Mouse (Mus musculus): ENCODE results near the gene Prrc2a. TPM values are rescaled to one million over a fixed set of nuclear protein-coding genes. Genes with fewer than 3 reads are reported as not detected.

Gene Prrc2a
- polyA plus RNA-seq, 1 experiment from 2014 or later, result 281 TPM

GRCm38 (mm10) chr17:35102299-35102698, 62.4 kb downstream of the Prrc2a start:
- H3K4me2 ChIP-seq (ENCODE audit: low read depth, low read length, severe bottlenecking), result no peak overlapping the region
- H3K27me3 ChIP-seq (ENCODE audit: control insufficient read depth, insufficient read depth, low read length), result no peaks in the 10 kb centered on the region
- DNase-seq (ENCODE audit: low spot score), result no peak
- no peak for ATAC-seq (replicated peaks; ENCODE audit: low FRiP score)
- no peaks in the 10 kb centered on the region for H3K4me1 ChIP-seq (replicated peaks; ENCODE audit: control insufficient read depth, insufficient read depth, low read length)
- no peak overlapping the region for H3K9ac ChIP-seq (ENCODE audit: low read length)
- H3K27ac ChIP-seq (ENCODE audit: low read depth, low read length), result no peak overlapping the region
- peaks cover 7% of the 10 kb centered on the region for H3K36me3 ChIP-seq (ENCODE audit: control insufficient read depth, insufficient read depth, low read length)
- no peak overlapping the region for H3K4me3 ChIP-seq (ENCODE audit: low read depth, low read length)
- WGBS, result 76% methylated on average over 8 of the region's 8 CpGs
- H3K9me3 ChIP-seq (ENCODE audit: control insufficient read depth, low read length), result no peaks in the 10 kb centered on the region

GRCm38 (mm10) chr17:35101161-35101560, 63.5 kb downstream of the Prrc2a start:
- no peaks in the 10 kb centered on the region for H3K4me1 ChIP-seq (replicated peaks; ENCODE audit: control insufficient read depth, insufficient read depth, low read length)
- H3K36me3 ChIP-seq (ENCODE audit: control insufficient read depth, insufficient read depth, low read length), result peaks cover 7% of the 10 kb centered on the region
- no peak for DNase-seq (ENCODE audit: low spot score)
- no peak overlapping the region for H3K9ac ChIP-seq (ENCODE audit: low read length)
- no peak overlapping the region for H3K4me3 ChIP-seq (ENCODE audit: low read depth, low read length)
- no peaks in the 10 kb centered on the region for H3K27me3 ChIP-seq (ENCODE audit: control insufficient read depth, insufficient read depth, low read length)
- H3K4me2 ChIP-seq (ENCODE audit: low read depth, low read length, severe bottlenecking), result no peak overlapping the region
- no peaks in the 10 kb centered on the region for H3K9me3 ChIP-seq (ENCODE audit: control insufficient read depth, low read length)
- WGBS, result 91% methylated on average over 11 of the region's 11 CpGs
- ATAC-seq (replicated peaks; ENCODE audit: low FRiP score), result no peak
- no peak overlapping the region for H3K27ac ChIP-seq (ENCODE audit: low read depth, low read length)

- H3K4me2 ChIP-seq (ENCODE audit: low read depth, low read length, severe bottlenecking), result no peak overlapping the region
- ATAC-seq (replicated peaks; ENCODE audit: low FRiP score) (no peak), DNase-seq (ENCODE audit: low spot score) (no peak)
- H3K9me3 ChIP-seq (ENCODE audit: control insufficient read depth, low read length), result no peaks in the 10 kb centered on the region
- no peak overlapping the region for H3K4me3 ChIP-seq (ENCODE audit: low read depth, low read length)
- H3K27ac ChIP-seq (ENCODE audit: low read depth, low read length), result no peak overlapping the region
- WGBS, result 78% methylated on average over 10 of the region's 10 CpGs
- peaks cover 7% of the 10 kb centered on the region for H3K36me3 ChIP-seq (ENCODE audit: control insufficient read depth, insufficient read depth, low read length)
- H3K4me1 ChIP-seq (replicated peaks; ENCODE audit: control insufficient read depth, insufficient read depth, low read length), result no peaks in the 10 kb centered on the region
- H3K27me3 ChIP-seq (ENCODE audit: control insufficient read depth, insufficient read depth, low read length), result no peaks in the 10 kb centered on the region
- H3K9ac ChIP-seq (ENCODE audit: low read length), result no peak overlapping the region
These were observed 64.4 kb downstream of the Prrc2a start for GRCm38 (mm10) chr17:35100196-35100765.

Small RNAs within 50 kb of the gene (microRNA-seq; reads per million reads assigned to microRNA genes)
- gene Mir6973a (ENCODE audit: insufficient number of aligned reads) (not detected), gene Mir6974 (ENCODE audit: insufficient number of aligned reads) (not detected)

Other genes with a start within 250 kb of the Prrc2a start
- gene Neu1, start 233.6 kb downstream of the Prrc2a start, polyA plus RNA-seq (2014; fragmentation: Nextera tagmentation; extraction: Ambion mirVana), result 12.8 and 13.4 TPM in 2 replicates
- gene Hspa1b, start 205.7 kb downstream of the Prrc2a start, polyA plus RNA-seq (2014; fragmentation: Nextera tagmentation; extraction: Ambion mirVana), result 0.24 TPM in 1 of 2 replicates, not detected in the other
- not detected in 2 replicates for gene Gm20481, start 195.0 kb downstream of the Prrc2a start, polyA plus RNA-seq (2014; fragmentation: Nextera tagmentation; extraction: Ambion mirVana)
- gene Hspa1a, start 192.7 kb downstream of the Prrc2a start, polyA plus RNA-seq (2014; fragmentation: Nextera tagmentation; extraction: Ambion mirVana), result 1.6 TPM in 2 replicates
- gene Hspa1l, start 192.2 kb downstream of the Prrc2a start, polyA plus RNA-seq (2014; fragmentation: Nextera tagmentation; extraction: Ambion mirVana), result 1.7 and 1.8 TPM in 2 replicates
- gene Lsm2, start 183.0 kb downstream of the Prrc2a start, polyA plus RNA-seq (2014; fragmentation: Nextera tagmentation; extraction: Ambion mirVana), result 288 and 292 TPM in 2 replicates
- gene Vars, start 163.9 kb downstream of the Prrc2a start, polyA plus RNA-seq (2014; fragmentation: Nextera tagmentation; extraction: Ambion mirVana), result 169 and 174 TPM in 2 replicates
- gene Vwa7, start 148.3 kb downstream of the Prrc2a start, polyA plus RNA-seq (2014; fragmentation: Nextera tagmentation; extraction: Ambion mirVana), result 0.15 and 0.27 TPM in 2 replicates
- gene Sapcd1, start 136.9 kb downstream of the Prrc2a start, polyA plus RNA-seq (2014; fragmentation: Nextera tagmentation; extraction: Ambion mirVana), result 4.0 and 4.1 TPM in 2 replicates
- gene Msh5, start 118.2 kb downstream of the Prrc2a start, polyA plus RNA-seq (2014; fragmentation: Nextera tagmentation; extraction: Ambion mirVana), result 5.8 and 7.9 TPM in 2 replicates
- 67.7 and 74.5 TPM in 2 replicates for gene Clic1, start 114.9 kb downstream of the Prrc2a start, polyA plus RNA-seq (2014; fragmentation: Nextera tagmentation; extraction: Ambion mirVana)
- gene Ddah2, start 105.9 kb downstream of the Prrc2a start, polyA plus RNA-seq (2014; fragmentation: Nextera tagmentation; extraction: Ambion mirVana), result 489 and 543 TPM in 2 replicates
- gene Ly6g6c, start 99.5 kb downstream of the Prrc2a start, polyA plus RNA-seq (2014; fragmentation: Nextera tagmentation; extraction: Ambion mirVana), result 0.20 TPM in 1 of 2 replicates, not detected in the other
- 1.3 and 1.6 TPM in 2 replicates for gene Mpig6b, start 98.7 kb downstream of the Prrc2a start, polyA plus RNA-seq (2014; fragmentation: Nextera tagmentation; extraction: Ambion mirVana)
- 0.39 and 0.57 TPM in 2 replicates for gene Ly6g6e, start 88.0 kb downstream of the Prrc2a start, polyA plus RNA-seq (2014; fragmentation: Nextera tagmentation; extraction: Ambion mirVana)
- gene Ly6g6d, start 86.8 kb downstream of the Prrc2a start, polyA plus RNA-seq (2014; fragmentation: Nextera tagmentation; extraction: Ambion mirVana), result 1.7 and 1.8 TPM in 2 replicates
- 0.72 and 0.88 TPM in 2 replicates for gene Ly6g6f, start 79.3 kb downstream of the Prrc2a start, polyA plus RNA-seq (2014; fragmentation: Nextera tagmentation; extraction: Ambion mirVana)
- 52.6 and 53.8 TPM in 2 replicates for gene Abhd16a, start 75.6 kb downstream of the Prrc2a start, polyA plus RNA-seq (2014; fragmentation: Nextera tagmentation; extraction: Ambion mirVana)
- gene Ly6g5c, start 56.6 kb downstream of the Prrc2a start, polyA plus RNA-seq (2014; fragmentation: Nextera tagmentation; extraction: Ambion mirVana), result not detected in 2 replicates
- gene Ly6g5b, start 49.5 kb downstream of the Prrc2a start, polyA plus RNA-seq (2014; fragmentation: Nextera tagmentation; extraction: Ambion mirVana), result 1.4 and 1.9 TPM in 2 replicates
- gene Gpank1, start 43.4 kb downstream of the Prrc2a start, polyA plus RNA-seq (2014; fragmentation: Nextera tagmentation; extraction: Ambion mirVana), result 29.5 and 33.7 TPM in 2 replicates
- 296 and 297 TPM in 2 replicates for gene Csnk2b, start 42.8 kb downstream of the Prrc2a start, polyA plus RNA-seq (2014; fragmentation: Nextera tagmentation; extraction: Ambion mirVana)
- 8.6 and 8.7 TPM in 2 replicates for gene D17H6S53E, start 38.5 kb downstream of the Prrc2a start, polyA plus RNA-seq (2014; fragmentation: Nextera tagmentation; extraction: Ambion mirVana)
- 0.64 and 0.88 TPM in 2 replicates for gene Apom, start 32.8 kb downstream of the Prrc2a start, polyA plus RNA-seq (2014; fragmentation: Nextera tagmentation; extraction: Ambion mirVana)
- 96.6 and 100 TPM in 2 replicates for gene Bag6, start 29.7 kb downstream of the Prrc2a start, polyA plus RNA-seq (2014; fragmentation: Nextera tagmentation; extraction: Ambion mirVana)
- gene Aif1, start 11.2 kb upstream of the Prrc2a start, polyA plus RNA-seq (2014; fragmentation: Nextera tagmentation; extraction: Ambion mirVana), result 2.9 and 3.5 TPM in 2 replicates
- 3.8 and 4.7 TPM in 2 replicates for gene Lst1, start 23.5 kb upstream of the Prrc2a start, polyA plus RNA-seq (2014; fragmentation: Nextera tagmentation; extraction: Ambion mirVana)
- 0.17 and 0.41 TPM in 2 replicates for gene Ltb, start 29.5 kb upstream of the Prrc2a start, polyA plus RNA-seq (2014; fragmentation: Nextera tagmentation; extraction: Ambion mirVana)
- not detected in 2 replicates for gene Tnf, start 37.1 kb upstream of the Prrc2a start, polyA plus RNA-seq (2014; fragmentation: Nextera tagmentation; extraction: Ambion mirVana)
- gene Lta, start 40.5 kb upstream of the Prrc2a start, polyA plus RNA-seq (2014; fragmentation: Nextera tagmentation; extraction: Ambion mirVana), result not detected in 2 replicates
- gene Gm16181, start 55.9 kb upstream of the Prrc2a start, polyA plus RNA-seq (2014; fragmentation: Nextera tagmentation; extraction: Ambion mirVana), result 0.85 TPM in 1 of 2 replicates, not detected in the other
- 12.1 and 14.2 TPM in 2 replicates for gene Atp6v1g2, start 68.8 kb upstream of the Prrc2a start, polyA plus RNA-seq (2014; fragmentation: Nextera tagmentation; extraction: Ambion mirVana)
- 4.3 and 5.5 TPM in 2 replicates for gene Nfkbil1, start 70.9 kb upstream of the Prrc2a start, polyA plus RNA-seq (2014; fragmentation: Nextera tagmentation; extraction: Ambion mirVana)
- 717 and 756 TPM in 2 replicates for gene Ddx39b, start 76.8 kb upstream of the Prrc2a start, polyA plus RNA-seq (2014; fragmentation: Nextera tagmentation; extraction: Ambion mirVana)
- 45.8 and 51.2 TPM in 2 replicates for gene H2-D1, start 97.8 kb upstream of the Prrc2a start, polyA plus RNA-seq (2014; fragmentation: Nextera tagmentation; extraction: Ambion mirVana)
- gene H2-Q1, start 155.5 kb upstream of the Prrc2a start, polyA plus RNA-seq (2014; fragmentation: Nextera tagmentation; extraction: Ambion mirVana), result not detected in 2 replicates
- gene H2-Q2, start 177.3 kb upstream of the Prrc2a start, polyA plus RNA-seq (2014; fragmentation: Nextera tagmentation; extraction: Ambion mirVana), result 0.31 and 0.53 TPM in 2 replicates
- gene H2-Q4, start 214.7 kb upstream of the Prrc2a start, polyA plus RNA-seq (2014; fragmentation: Nextera tagmentation; extraction: Ambion mirVana), result 1.7 and 2.1 TPM in 2 replicates